Mouse (Mus musculus) limb, embryonic 15.5 days (tissue): ENCODE data around the gene Spag9. TPM values are rescaled to one million over a fixed set of nuclear protein-coding genes. Genes with fewer than 3 reads are reported as not detected.

Experiments used
- ATAC-seq: fragments of 200-750 bp; cut with Nextera tagmentation; 2 replicates; pipeline ENCODE4 v1.8.0; 2017; ENCODE audit warnings: low read depth, moderate TSS enrichment; ENCODE audit not compliant: insufficient number of reproducible peaks, low FRiP score, low TSS enrichment
- H3K27ac ChIP-seq: fragments of 300-500 bp; sonication (generic); 2 replicates; pipeline ENCODE4 v1.5.1; 2015; ENCODE audit warnings: moderate library complexity, mild to moderate bottlenecking, inconsistent platforms
- H3K27me3 ChIP-seq: fragments of 300-500 bp; sonication (generic); 2 replicates; pipeline ENCODE4 v1.6.1; 2015; ENCODE audit warnings: inconsistent platforms
- H3K36me3 ChIP-seq: fragments of 300-500 bp; sonication (generic); 2 replicates; pipeline ENCODE4 v1.6.1; 2015; ENCODE audit warnings: inconsistent platforms
- H3K4me1 ChIP-seq: fragments of 300-500 bp; sonication (generic); 2 replicates; pipeline ENCODE4 v1.6.1; 2015; ENCODE audit warnings: inconsistent platforms
- H3K4me2 ChIP-seq: fragments of 300-500 bp; sonication (generic); 2 replicates; pipeline ENCODE4 v1.6.1; 2015; ENCODE audit warnings: mild to moderate bottlenecking, inconsistent platforms
- H3K4me3 ChIP-seq: fragments of 300-500 bp; sonication (generic); 2 replicates; pipeline ENCODE4 v1.5.1; 2015; ENCODE audit warnings: mild to moderate bottlenecking, inconsistent platforms
- H3K9ac ChIP-seq: fragments of 300-500 bp; sonication (generic); 2 replicates; pipeline ENCODE4 v1.6.1; 2015; ENCODE audit warnings: inconsistent platforms
- H3K9me3 ChIP-seq: fragments of 300-500 bp; sonication (generic); 2 replicates; pipeline ENCODE4 v1.6.1; 2016; ENCODE audit warnings: inconsistent platforms
- WGBS: fragments of 180-500 bp; shearing (Covaris S2); methylation state at CpG from one replicate; pipeline ENCODE4 v1.1.7; 2015; 5-methylcytosine and 5-hydroxymethylcytosine counted together
- polyA plus RNA-seq: library from polyadenylated mRNA; unstranded; fragments of >200 nt; fragmentation: Nextera tagmentation; extraction: Ambion mirVana; gene quantifications from 2 replicates; pipeline ENCODE4 v1.2.1, GENCODE M21; 2015

Gene Spag9
- polyA plus RNA-seq, 1 experiment from 2014 or later: 44.0 TPM

GRCm38 (mm10) chr11:93965391-93965790 lies 30.5 kb upstream of the Spag9 start:
- Histone ChIP-seq H3K4me1 (peaks cover 10% of the 10 kb centered on the region), H3K27ac (no peak overlapping the region), H3K9me3 (no peaks in the 10 kb centered on the region), H3K4me2 (no peak overlapping the region), H3K4me3 (no peak overlapping the region), H3K36me3 (peaks cover 53% of the 10 kb centered on the region), H3K9ac (no peak overlapping the region), H3K27me3 (no peaks in the 10 kb centered on the region)
- ATAC-seq: no peak
- 84% methylated on average over 6 of the region's 6 CpGs for WGBS

GRCm38 (mm10) chr11:93967381-93967780 lies 28.5 kb upstream of the Spag9 start:
- Histone ChIP-seq H3K9ac (peak overlapping the region; percentile 39), H3K4me2 (peak overlapping the region; percentile 68), H3K4me3 (peak overlapping the region; percentile 71), H3K27ac (peak overlapping the region; percentile 57), H3K36me3 (peaks cover 38% of the 10 kb centered on the region), H3K9me3 (no peaks in the 10 kb centered on the region), H3K4me1 (peaks cover 10% of the 10 kb centered on the region), H3K27me3 (no peaks in the 10 kb centered on the region)
- ATAC-seq: no peak
- WGBS: 2% methylated on average over 11 of the region's 11 CpGs

- Histone ChIP-seq H3K36me3 (peaks cover 29% of the 10 kb centered on the region), H3K4me1 (peaks cover 10% of the 10 kb centered on the region), H3K9me3 (no peaks in the 10 kb centered on the region), H3K4me2 (peak within 1 kb of the TSS; percentile 68), H3K27ac (peak within 1 kb of the TSS; percentile 59), H3K27me3 (no peaks in the 10 kb centered on the region), H3K4me3 (peak within 1 kb of the TSS; percentile 71), H3K9ac (peak within 1 kb of the TSS; percentile 39)
- under 1% methylated on average over 40 of the region's 40 CpGs for WGBS
- peak; percentile 93 for ATAC-seq
Measured at GRCm38 (mm10) chr11:93968005-93968847, 27.7 kb upstream of the Spag9 start, which contains the start of the genes Gm20390 and Nme1. Gene Gm20390, minus strand, starts transcription at chr11:93968293. Gene Nme1, minus strand, starts transcription at chr11:93968521.

GRCm38 (mm10) chr11:93968848-93969128 lies 27.1 kb upstream of the Spag9 start:
- no peak for ATAC-seq

GRCm38 (mm10) chr11:93969171-93969570 lies 26.7 kb upstream of the Spag9 start:
- Histone ChIP-seq H3K4me2 (no peak overlapping the region), H3K27ac (no peak overlapping the region), H3K9ac (no peak overlapping the region), H3K9me3 (no peaks in the 10 kb centered on the region), H3K27me3 (no peaks in the 10 kb centered on the region), H3K4me3 (no peak overlapping the region), H3K4me1 (peaks cover 10% of the 10 kb centered on the region), H3K36me3 (peaks cover 20% of the 10 kb centered on the region)
- WGBS: 96% methylated on average over 6 of the region's 6 CpGs
- no peak for ATAC-seq

More at GRCm38 (mm10) chr11:93968848-93969128, 27.1 kb upstream of the Spag9 start:
- peak overlapping the region; percentile 71 for H3K4me3 ChIP-seq
- H3K4me1 ChIP-seq: peaks cover 10% of the 10 kb centered on the region
- H3K9me3 ChIP-seq: no peaks in the 10 kb centered on the region
- WGBS: 38% methylated on average over 6 of the region's 6 CpGs
- H3K27me3 ChIP-seq: no peaks in the 10 kb centered on the region
- H3K9ac ChIP-seq: no peak overlapping the region
- peaks cover 23% of the 10 kb centered on the region for H3K36me3 ChIP-seq
- peak overlapping the region; percentile 59; the same call in 1 of the 2 replicates for H3K27ac ChIP-seq
- peak overlapping the region; percentile 39 for H3K4me2 ChIP-seq

- ATAC-seq: no peak
- H3K27me3 ChIP-seq: no peaks in the 10 kb centered on the region
- no peaks in the 10 kb centered on the region for H3K9me3 ChIP-seq
- H3K27ac ChIP-seq: no peak overlapping the region
- H3K9ac ChIP-seq: no peak overlapping the region
- no peak overlapping the region for H3K4me3 ChIP-seq
- peaks cover 10% of the 10 kb centered on the region for H3K4me1 ChIP-seq
- WGBS: 75% methylated on average over 1 of the region's 1 CpGs
- peaks cover 13% of the 10 kb centered on the region for H3K36me3 ChIP-seq
- no peak overlapping the region for H3K4me2 ChIP-seq
Measured at GRCm38 (mm10) chr11:93969799-93970198, 26.1 kb upstream of the Spag9 start.

- Histone ChIP-seq H3K27ac (no peak overlapping the region), H3K4me2 (no peak overlapping the region), H3K27me3 (no peaks in the 10 kb centered on the region), H3K4me1 (peaks cover 5% of the 10 kb centered on the region; the same call in 1 of the 2 replicates), H3K9me3 (no peaks in the 10 kb centered on the region), H3K4me3 (no peak overlapping the region), H3K9ac (no peak overlapping the region), H3K36me3 (no peaks in the 10 kb centered on the region)
- no peak for ATAC-seq
- 81% methylated on average over 5 of the region's 5 CpGs for WGBS
Measured at GRCm38 (mm10) chr11:93972951-93973350, 22.9 kb upstream of the Spag9 start.

- Histone ChIP-seq H3K9ac (no peak overlapping the region), H3K4me2 (no peak overlapping the region), H3K9me3 (no peaks in the 10 kb centered on the region), H3K4me1 (no peaks in the 10 kb centered on the region), H3K27me3 (no peaks in the 10 kb centered on the region), H3K27ac (no peak overlapping the region), H3K36me3 (no peaks in the 10 kb centered on the region), H3K4me3 (no peak overlapping the region)
- WGBS: 28% methylated on average over 6 of the region's 6 CpGs
- no peak for ATAC-seq
Measured at GRCm38 (mm10) chr11:93979502-93980049, 16.3 kb upstream of the Spag9 start.

- no peaks in the 10 kb centered on the region for H3K4me1 ChIP-seq
- H3K36me3 ChIP-seq: no peaks in the 10 kb centered on the region
- H3K4me3 ChIP-seq: no peak overlapping the region
- ATAC-seq: no peak
- no peaks in the 10 kb centered on the region for H3K9me3 ChIP-seq
- no peak overlapping the region for H3K27ac ChIP-seq
- no peak overlapping the region for H3K9ac ChIP-seq
- no peak overlapping the region for H3K4me2 ChIP-seq
- WGBS: 84% methylated on average over 3 of the region's 3 CpGs
- no peaks in the 10 kb centered on the region for H3K27me3 ChIP-seq
Measured at GRCm38 (mm10) chr11:93984619-93985018, 11.3 kb upstream of the Spag9 start.

GRCm38 (mm10) chr11:93985265-93985664 lies 10.6 kb upstream of the Spag9 start:
- H3K9ac ChIP-seq: no peak overlapping the region
- no peak for ATAC-seq
- H3K27me3 ChIP-seq: no peaks in the 10 kb centered on the region
- no peaks in the 10 kb centered on the region for H3K36me3 ChIP-seq
- H3K4me1 ChIP-seq: no peaks in the 10 kb centered on the region
- H3K27ac ChIP-seq: no peak overlapping the region
- no peak overlapping the region for H3K4me3 ChIP-seq
- 81% methylated on average over 5 of the region's 5 CpGs for WGBS
- H3K9me3 ChIP-seq: no peaks in the 10 kb centered on the region
- H3K4me2 ChIP-seq: no peak overlapping the region

- Histone ChIP-seq H3K4me1 (no peaks in the 10 kb centered on the region), H3K9me3 (no peaks in the 10 kb centered on the region), H3K9ac (no peak overlapping the region), H3K27me3 (no peaks in the 10 kb centered on the region), H3K36me3 (no peaks in the 10 kb centered on the region), H3K4me2 (no peak overlapping the region), H3K4me3 (no peak overlapping the region), H3K27ac (no peak overlapping the region)
- no peak for ATAC-seq
Measured at GRCm38 (mm10) chr11:93986298-93986697, 9.6 kb upstream of the Spag9 start.

GRCm38 (mm10) chr11:93987026-93987425 lies 8.9 kb upstream of the Spag9 start:
- no peak overlapping the region for H3K4me3 ChIP-seq
- 76% methylated on average over 4 of the region's 4 CpGs for WGBS
- H3K36me3 ChIP-seq: no peaks in the 10 kb centered on the region
- H3K27ac ChIP-seq: no peak overlapping the region; the same call in 1 of the 2 replicates
- no peaks in the 10 kb centered on the region for H3K27me3 ChIP-seq
- H3K4me1 ChIP-seq: no peaks in the 10 kb centered on the region
- no peaks in the 10 kb centered on the region for H3K9me3 ChIP-seq
- no peak overlapping the region for H3K4me2 ChIP-seq
- H3K9ac ChIP-seq: no peak overlapping the region
- no peak for ATAC-seq
